23 mouse cellular contexts compared by ENCODE assay signal in genomic region chr7:130558592-130558991, GRCm38 (mm10). TPM values are rescaled to one million over a fixed set of nuclear protein-coding genes. Genes with fewer than 3 reads are reported as not detected.
DNase-seq lines count a peak whose midpoint lies in the region; ATAC-seq and TF ChIP-seq lines count a peak whose summit lies in the region.
"Had no signal": no experiment of that assay in that cellular context is flagged by ENCODE, and none has a peak within 500 bp of the region (broad histone marks: within the 10 kb centered on the region; RNA-seq: fewer than 3 reads in every experiment).

No protein-coding gene starts in this region.

- no peaks in the 10 kb centered on the region for H3K79me2 ChIP-seq in heart, adult 2 months (replicated peaks; ENCODE audit: control insufficient read depth, insufficient read depth, low read length)

- 0 out of 2 replicates have a peak, but pooled peaks have one; percentile 8 for TF ChIP-seq EP300 in heart, adult 2 months (IDR thresholded peaks at IDR 0.05; ENCODE audit: insufficient read depth, low read depth, low read length)
- no peak for TF ChIP-seq EP300 in lung, postnatal 0 days (IDR thresholded peaks at IDR 0.05)

- no peak overlapping the region for H3K4me3 ChIP-seq in gastrocnemius, adult 2 months
- H3K4me3 ChIP-seq in heart, adult 2 months, result no peak overlapping the region
- H3K4me3 ChIP-seq in lung, postnatal 0 days (ENCODE audit: low read depth, low read length), result no peak overlapping the region
- H3K4me3 ChIP-seq in lung, adult 2 months (replicated peaks; ENCODE audit: extremely low read depth, low read depth, low read length), result no peak overlapping the region
- H3K4me3 ChIP-seq: embryonic facial prominence, embryonic 10.5 days; embryonic facial prominence, embryonic 12.5 days; forebrain, embryonic 13.5 days; forebrain, embryonic 15.5 days had no signal

- peaks cover 1% of the 10 kb centered on the region; the same call in 1 of the 2 replicates for H3K4me1 ChIP-seq in heart, adult 2 months (ENCODE audit: control insufficient read depth, insufficient read depth, low read length)
- H3K4me1 ChIP-seq in lung, postnatal 0 days (ENCODE audit: insufficient read depth, low read depth, low read length), result no peaks in the 10 kb centered on the region
- no peaks in the 10 kb centered on the region for H3K4me1 ChIP-seq in lung, adult 2 months (ENCODE audit: control insufficient read depth, insufficient read depth, low read length)

- H3K27ac ChIP-seq in gastrocnemius, adult 2 months, result peak overlapping the region; percentile 97
- no peak overlapping the region for H3K27ac ChIP-seq in heart, adult 2 months
- peak overlapping the region; percentile 16; the same call in 1 of the 2 replicates for H3K27ac ChIP-seq in lung, postnatal 0 days (ENCODE audit: low read length)
- H3K27ac ChIP-seq: embryonic facial prominence, embryonic 10.5 days; embryonic facial prominence, embryonic 12.5 days; forebrain, embryonic 13.5 days; forebrain, embryonic 15.5 days had no signal

- TF ChIP-seq POLR2A in heart, adult 2 months (IDR thresholded peaks at IDR 0.05; ENCODE audit: insufficient read depth, low read depth, low read length), result no peak
- TF ChIP-seq POLR2A in lung, adult 2 months (IDR thresholded peaks at IDR 0.05; ENCODE audit: borderline replicate concordance, extremely low read depth, low read depth, low read length), result no peak

- H3K9ac ChIP-seq in heart, adult 2 months (ENCODE audit: low read depth, low read length), result no peak overlapping the region
- H3K9ac ChIP-seq in lung, postnatal 0 days (replicated peaks; ENCODE audit: low read depth), result no peak overlapping the region
- H3K9ac ChIP-seq: embryonic facial prominence, embryonic 12.5 days; forebrain, embryonic 13.5 days; forebrain, embryonic 15.5 days had no signal

- no peaks in the 10 kb centered on the region for H3K9me3 ChIP-seq in lung, postnatal 0 days (ENCODE audit: low read length)
- H3K9me3 ChIP-seq: embryonic facial prominence, embryonic 10.5 days; embryonic facial prominence, embryonic 12.5 days; forebrain, embryonic 13.5 days; forebrain, embryonic 15.5 days; G1E had no signal

- peak; percentile 20 for DNase-seq in gastrocnemius, adult 2 months
- no peak for DNase-seq in gastrocnemius, adult 18-20 months (ENCODE audit: low spot score)
- no peak for DNase-seq in heart, adult 2 months
- no peak for DNase-seq in heart, adult 8-10 months (ENCODE audit: low spot score)
- peak; percentile 61 for DNase-seq in lung, postnatal 0 days (ENCODE audit: low spot score)
- no peak for DNase-seq in lung, adult 2 months
- DNase-seq: adrenal gland, adult 8-10 months; adrenal gland, postnatal 14 days; adrenal gland, postnatal 36 days; B cell, adult 2 months; cerebellum, adult 11-12 months; cerebellum, adult 2 months; cerebellum, adult 9-10 months; cerebellum, postnatal 10 days; cerebellum, postnatal 25 days had no signal

- ATAC-seq in lung, postnatal 0 days, result peak; percentile 72
- ATAC-seq: activated CD4-positive, CD25-positive, alpha-beta regulatory T cell, adult 4 months; CD4-positive, CD25-positive, alpha-beta regulatory T cell, adult 4 months; forebrain, embryonic 13.5 days; forebrain, embryonic 15.5 days; Patski had no signal

- no peak for TF ChIP-seq CTCF in gastrocnemius, adult 2 months (IDR thresholded peaks at IDR 0.05)
- no peak for TF ChIP-seq CTCF in heart, adult 2 months (IDR thresholded peaks at IDR 0.05)
- no peak for TF ChIP-seq CTCF in lung, postnatal 0 days (IDR thresholded peaks at IDR 0.05)
- no peak for TF ChIP-seq CTCF in lung, adult 2 months (IDR thresholded peaks at IDR 0.05; ENCODE audit: insufficient read depth, low read length)

- H3K36me3 ChIP-seq in heart, adult 2 months (ENCODE audit: control insufficient read depth, insufficient read depth, low read length), result peaks cover 4% of the 10 kb centered on the region; the same call in 1 of the 2 replicates
- H3K36me3 ChIP-seq in lung, postnatal 0 days (ENCODE audit: insufficient read depth, low read length), result no peaks in the 10 kb centered on the region
- H3K36me3 ChIP-seq: embryonic facial prominence, embryonic 10.5 days; embryonic facial prominence, embryonic 12.5 days; forebrain, embryonic 15.5 days; G1E had no signal

- no peaks in the 10 kb centered on the region for H3K27me3 ChIP-seq in heart, adult 2 months (ENCODE audit: control insufficient read depth, insufficient read depth, low read length)
- no peaks in the 10 kb centered on the region for H3K27me3 ChIP-seq in lung, postnatal 0 days (replicated peaks; ENCODE audit: insufficient read depth, low read length)
- H3K27me3 ChIP-seq: embryonic facial prominence, embryonic 12.5 days; forebrain, embryonic 15.5 days; Patski had no signal

- intact Hi-C loops in gastrocnemius, adult 2 months (cut with DNase I), result no loop called here
- intact Hi-C loops in heart, adult 2 months (cut with DNase I), result no loop called here

- H3K4me2 ChIP-seq in lung, postnatal 0 days (replicated peaks; ENCODE audit: low read depth, low read length), result no peak overlapping the region
- H3K4me2 ChIP-seq: embryonic facial prominence, embryonic 12.5 days; forebrain, embryonic 13.5 days; forebrain, embryonic 15.5 days had no signal

- WGBS in heart, adult 2 months, result 62% methylated on average over 4 of the region's 4 CpGs
- WGBS in lung, postnatal 0 days, result 59% methylated on average over 4 of the region's 4 CpGs
- WGBS in lung, adult 2 months, result 67% methylated on average over 4 of the region's 4 CpGs

RNA-seq across cellular contexts. Expression of gene Nsmce4a, which starts 14.3 kb away (rescaled TPM):
- 10 to 100 TPM; 28.6 to 33.8 TPM for total RNA-seq in gastrocnemius, adult 2 months (2021)
- 10 to 100 TPM; 28.4 to 29.0 TPM for total RNA-seq in gastrocnemius, adult 18-20 months (2021)
- 10 to 100 TPM; 38.6 to 46.0 TPM for total RNA-seq in heart, adult 2 months (2021)
- 20.0 and 32.3 TPM in 2 replicates for polyA plus RNA-seq in heart, adult 2 months (2012; rRNA removed)
- 10 to 100 TPM; 38.8 to 51.0 (median 43.0) TPM for total RNA-seq in heart, adult 8-10 months (2022)
- 101 and 108 TPM in 2 replicates for polyA plus RNA-seq in lung, postnatal 0 days (2015; fragmentation: Nextera tagmentation; extraction: Ambion mirVana)
- 29.6 and 36.3 TPM in 2 replicates for polyA plus RNA-seq in lung, adult 2 months (2012; rRNA removed)

RNA-seq across cellular contexts. Expression of gene Tacc2, which starts 18.6 kb away (rescaled TPM):
- 100 to 1,000 TPM; 515 to 576 TPM for total RNA-seq in gastrocnemius, adult 2 months (2021)
- total RNA-seq in gastrocnemius, adult 18-20 months (2021), result 100 to 1,000 TPM; 414 to 460 TPM
- total RNA-seq in heart, adult 2 months (2021), result 100 to 1,000 TPM; 339 to 480 TPM
- 117 and 163 TPM in 2 replicates for polyA plus RNA-seq in heart, adult 2 months (2012; rRNA removed)
- 100 to 1,000 TPM; 403 to 491 (median 419) TPM for total RNA-seq in heart, adult 8-10 months (2022)
- polyA plus RNA-seq in lung, postnatal 0 days (2015; fragmentation: Nextera tagmentation; extraction: Ambion mirVana), result 18.9 and 19.8 TPM in 2 replicates
- polyA plus RNA-seq in lung, adult 2 months (2012; rRNA removed), result 71.7 and 74.5 TPM in 2 replicates
- polyA plus RNA-seq: G1E had no signal

RNA-seq across cellular contexts. Expression of gene Ate1, which starts 38.4 kb away (rescaled TPM):
- 10 to 100 TPM; 36.0 to 36.6 TPM for total RNA-seq in gastrocnemius, adult 2 months (2021)
- total RNA-seq in gastrocnemius, adult 18-20 months (2021), result 10 to 100 TPM; 37.1 to 39.8 TPM
- total RNA-seq in heart, adult 2 months (2021), result 10 to 100 TPM; 34.1 to 34.9 TPM
- polyA plus RNA-seq in heart, adult 2 months (2012; rRNA removed), result 8.9 and 18.1 TPM in 2 replicates
- total RNA-seq in heart, adult 8-10 months (2022), result 10 to 100 TPM; 31.2 to 46.0 (median 36.4) TPM
- polyA plus RNA-seq in lung, postnatal 0 days (2015; fragmentation: Nextera tagmentation; extraction: Ambion mirVana), result 69.5 and 78.2 TPM in 2 replicates
- polyA plus RNA-seq in lung, adult 2 months (2012; rRNA removed), result 6.1 and 12.5 TPM in 2 replicates

Comparison
In these comparisons a context has a peak if more than half of its experiments do, and no peak if none do; other contexts are left out.
1. DNase-seq: peak in gastrocnemius, adult 2 months (single experiment) and lung, postnatal 0 days (single experiment); none in gastrocnemius, adult 18-20 months (single experiment), heart, adult 2 months (0 of 2), heart, adult 8-10 months (single experiment) and lung, adult 2 months (single experiment).